ENCODE assay signal across 11 mouse cellular contexts in genomic region chr4:126113243-126113642, GRCm38 (mm10). TPM values are rescaled to one million over a fixed set of nuclear protein-coding genes. Genes with fewer than 3 reads are reported as not detected.
DNase-seq lines count a peak whose midpoint lies in the region; ATAC-seq and TF ChIP-seq lines count a peak whose summit lies in the region.
"Had no signal": no experiment of that assay in that cellular context is flagged by ENCODE, and none has a peak within 500 bp of the region (broad histone marks: within the 10 kb centered on the region; RNA-seq: fewer than 3 reads in every experiment).

No protein-coding gene starts in this region.

- H3K9me3 ChIP-seq in kidney, embryonic 16.5 days (ENCODE audit: low read length), result no peaks in the 10 kb centered on the region
- H3K9me3 ChIP-seq: embryonic facial prominence, embryonic 12.5 days had no signal

- H3K9ac ChIP-seq in kidney, embryonic 16.5 days (replicated peaks; ENCODE audit: low read length), result 0 out of 2 replicates have a peak overlapping the region, but pooled peaks have one; percentile 17
- H3K9ac ChIP-seq: embryonic facial prominence, embryonic 12.5 days had no signal

- DNase-seq in kidney, adult 11 months, result no peak
- peak; percentile 62 for DNase-seq in adipocyte (ENCODE audit: low spot score)
- peak; percentile 58 for DNase-seq in cerebellum, adult 11 months
- no peak for DNase-seq in kidney, postnatal 4 days
- DNase-seq in adrenal gland, postnatal 14 days, result no peak

- no peak overlapping the region for H3K4me2 ChIP-seq in kidney, embryonic 16.5 days (replicated peaks; ENCODE audit: low read depth, low read length)
- H3K4me2 ChIP-seq: embryonic facial prominence, embryonic 12.5 days had no signal

- H3K27ac ChIP-seq in kidney, embryonic 16.5 days (ENCODE audit: low read length), result no peak overlapping the region
- peak overlapping the region; percentile 3; the same call in 1 of the 2 replicates for H3K27ac ChIP-seq in embryonic fibroblast, embryonic 13.5 days (ENCODE audit: insufficient read depth, low read length)
- H3K27ac ChIP-seq: embryonic facial prominence, embryonic 12.5 days; macrophage had no signal

- peaks cover 50% of the 10 kb centered on the region for H3K4me1 ChIP-seq in kidney, embryonic 16.5 days (ENCODE audit: insufficient read depth, low read length)
- H3K4me1 ChIP-seq in embryonic fibroblast, embryonic 13.5 days (ENCODE audit: control insufficient read depth, insufficient read depth, low read length), result peaks cover 41% of the 10 kb centered on the region

- peaks cover 5% of the 10 kb centered on the region; the same call in 1 of the 2 replicates for H3K36me3 ChIP-seq in kidney, embryonic 16.5 days (ENCODE audit: insufficient read depth, low read length)

- 81% methylated on average over 4 of the region's 4 CpGs for WGBS in kidney, embryonic 16.5 days

- H3K27me3 ChIP-seq in kidney, embryonic 16.5 days (ENCODE audit: insufficient read depth, low read length), result no peaks in the 10 kb centered on the region
- H3K27me3 ChIP-seq: embryonic facial prominence, embryonic 12.5 days; Patski had no signal

- no peak for TF ChIP-seq CTCF in embryonic fibroblast, embryonic 13.5 days (IDR thresholded peaks at IDR 0.05; ENCODE audit: borderline replicate concordance, insufficient read depth, low read length)

- H3K4me3 ChIP-seq in kidney, embryonic 16.5 days (ENCODE audit: low read length), result no peak overlapping the region
- H3K4me3 ChIP-seq in embryonic fibroblast, embryonic 13.5 days (ENCODE audit: insufficient read depth, low read length), result no peak overlapping the region
- H3K4me3 ChIP-seq: embryonic facial prominence, embryonic 12.5 days had no signal

- no peak for TF ChIP-seq POLR2A in embryonic fibroblast, embryonic 13.5 days (IDR thresholded peaks at IDR 0.05; ENCODE audit: low read depth, low read length)

- no peak for ATAC-seq in kidney, embryonic 16.5 days (ENCODE audit: low FRiP score, low TSS enrichment)
- ATAC-seq: Patski had no signal

RNA-seq across cellular contexts. Expression of gene Stk40, which starts 9.5 kb away (rescaled TPM):
- polyA plus RNA-seq in kidney, embryonic 16.5 days (2015; fragmentation: Nextera tagmentation; extraction: Ambion mirVana), result 43.9 and 44.5 TPM in 2 replicates
- polyA plus RNA-seq in embryonic fibroblast, embryonic 13.5 days (2011; ENCODE audit: insufficient read length, low read depth, missing spikeins), result 26.4 and 34.1 TPM in 2 replicates
- 39.2 and 48.2 TPM in 2 replicates for total RNA-seq in adrenal gland, postnatal 14 days (2021)

RNA-seq across cellular contexts. Expression of gene Lsm10, which starts 16.8 kb away (rescaled TPM):
- 55.3 and 59.3 TPM in 2 replicates for polyA plus RNA-seq in kidney, embryonic 16.5 days (2015; fragmentation: Nextera tagmentation; extraction: Ambion mirVana)
- 34.3 and 38.7 TPM in 2 replicates for polyA plus RNA-seq in embryonic fibroblast, embryonic 13.5 days (2011; ENCODE audit: insufficient read length, low read depth, missing spikeins)
- total RNA-seq in adrenal gland, postnatal 14 days (2021), result 17.9 and 20.6 TPM in 2 replicates

RNA-seq across cellular contexts. Expression of gene Eva1b, which starts 34.3 kb away (rescaled TPM):
- 99.9 and 103 TPM in 2 replicates for polyA plus RNA-seq in kidney, embryonic 16.5 days (2015; fragmentation: Nextera tagmentation; extraction: Ambion mirVana)
- 41.0 and 53.7 TPM in 2 replicates for polyA plus RNA-seq in embryonic fibroblast, embryonic 13.5 days (2011; ENCODE audit: insufficient read length, low read depth, missing spikeins)
- total RNA-seq in adrenal gland, postnatal 14 days (2021), result 27.6 and 32.3 TPM in 2 replicates

RNA-seq across cellular contexts. Expression of gene Sh3d21, which starts 50.0 kb away (rescaled TPM):
- polyA plus RNA-seq in kidney, embryonic 16.5 days (2015; fragmentation: Nextera tagmentation; extraction: Ambion mirVana), result 9.1 and 10.5 TPM in 2 replicates
- 2.5 and 3.8 TPM in 2 replicates for polyA plus RNA-seq in embryonic fibroblast, embryonic 13.5 days (2011; ENCODE audit: insufficient read length, low read depth, missing spikeins)
- total RNA-seq in adrenal gland, postnatal 14 days (2021), result 3.7 and 4.8 TPM in 2 replicates
- total RNA-seq: monocyte, adult 5-6 weeks had no signal

RNA-seq across cellular contexts. Expression of gene Oscp1, which starts 54.9 kb away (rescaled TPM):
- 19.6 TPM in 2 replicates for polyA plus RNA-seq in kidney, embryonic 16.5 days (2015; fragmentation: Nextera tagmentation; extraction: Ambion mirVana)
- polyA plus RNA-seq in embryonic fibroblast, embryonic 13.5 days (2011; ENCODE audit: insufficient read length, low read depth, missing spikeins), result 5.0 and 8.1 TPM in 2 replicates
- 5.2 and 5.8 TPM in 2 replicates for total RNA-seq in adrenal gland, postnatal 14 days (2021)

Comparison
In these comparisons a context has a peak if more than half of its experiments do, and no peak if none do; other contexts are left out.
1. DNase-seq: peak in adipocyte (single experiment) and cerebellum, adult 11 months (single experiment); none in kidney, adult 11 months (single experiment), kidney, postnatal 4 days (0 of 2) and adrenal gland, postnatal 14 days (single experiment).